Mouse (Mus musculus): Measurements from ENCODE around the gene Ppfibp1. TPM values are rescaled to one million over a fixed set of nuclear protein-coding genes. Genes with fewer than 3 reads are reported as not detected.

Ppfibp1 gene
- total RNA-seq, 1 experiment: 39.9 TPM

DNA sequence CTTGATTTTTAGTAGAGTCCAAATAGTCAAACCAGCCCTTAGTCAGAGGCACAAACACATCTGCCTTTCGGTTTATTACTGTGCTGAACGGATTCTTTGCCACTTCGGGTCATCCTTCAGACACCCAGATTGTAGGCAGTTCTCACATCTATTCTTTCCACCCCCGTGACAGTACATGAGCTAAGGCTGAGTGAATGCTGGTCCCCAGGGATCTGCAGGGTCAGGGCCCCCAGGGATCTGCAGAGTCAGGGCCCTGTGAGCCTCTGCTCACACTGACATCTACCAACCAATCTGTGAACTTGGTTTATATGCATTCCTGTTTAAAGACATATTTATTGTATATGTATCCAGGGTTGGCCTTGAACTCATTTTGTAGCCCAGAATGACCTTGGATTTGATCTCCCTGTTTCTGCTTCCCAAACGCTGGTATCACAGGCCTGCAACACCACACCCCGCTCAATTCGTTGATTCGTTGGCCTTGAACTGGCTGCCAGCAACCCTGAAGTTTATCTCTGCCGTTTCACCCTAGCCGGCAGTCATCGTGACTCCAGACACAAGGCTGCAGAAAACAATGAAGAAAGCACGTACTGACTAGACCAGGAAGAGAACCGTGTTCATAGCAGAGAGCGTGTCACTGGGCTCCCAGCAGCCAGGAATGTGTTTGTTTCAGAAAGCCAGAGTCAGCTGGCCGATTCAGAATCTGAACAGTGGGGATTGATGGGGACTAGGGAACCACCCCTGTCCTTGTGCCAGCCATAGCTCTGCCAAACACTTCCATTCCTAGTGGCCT, 42.1 kb upstream of the Ppfibp1 start:
- in situ Hi-C loops (cut with MboI; ENCODE audit: low sequenced_read_pairs in 2 of 2, unreplicated experiment in 2 of 2): no loop called here
- no peak overlapping the region for H3K4me3 ChIP-seq (ENCODE audit: insufficient read depth in 1 of 2, low read depth in 1 of 2, low read length in 2 of 2, poor library complexity in 1 of 2, severe bottlenecking in 1 of 2)
- no peak overlapping the region for H3K27ac ChIP-seq (ENCODE audit: insufficient read depth, low read depth, low read length, poor library complexity, severe bottlenecking)
- H3K36me3 ChIP-seq (ENCODE audit: control insufficient read depth, insufficient read depth, low read length, poor library complexity, severe bottlenecking): no peaks in the 10 kb centered on the region
- TF ChIP-seq ZNF384 (IDR thresholded peaks at IDR 0.05; ENCODE audit: low read depth, low read length): no peak
- no peak for TF ChIP-seq ZC3H11A (IDR thresholded peaks at IDR 0.05; ENCODE audit: borderline replicate concordance, low read depth, low read length)
- no peak for TF ChIP-seq HCFC1 (IDR thresholded peaks at IDR 0.05; ENCODE audit: borderline replicate concordance, insufficient read depth, low read length)
- no peak for TF ChIP-seq MAFK (IDR thresholded peaks at IDR 0.05; ENCODE audit: insufficient read depth, low read depth, low read length)
- TF ChIP-seq CHD2 (IDR thresholded peaks at IDR 0.05; ENCODE audit: low read depth, low read length): no peak
- no peaks in the 10 kb centered on the region for H3K9me3 ChIP-seq (ENCODE audit: control insufficient read depth, insufficient read depth, low read depth, low read length)
- DNase-seq (ENCODE audit: low read depth, low spot score): no peak
- H3K4me1 ChIP-seq (ENCODE audit: control insufficient read depth in 2 of 2, insufficient read depth in 2 of 2, low read length in 2 of 2, poor library complexity in 1 of 2): peaks cover 0 to 6% of the 10 kb centered on the region in 2 experiments; a peak in 1 of 4 replicates
- no peak overlapping the region for H3K9ac ChIP-seq (ENCODE audit: insufficient read depth, low read depth, low read length, poor library complexity, severe bottlenecking)

DNA sequence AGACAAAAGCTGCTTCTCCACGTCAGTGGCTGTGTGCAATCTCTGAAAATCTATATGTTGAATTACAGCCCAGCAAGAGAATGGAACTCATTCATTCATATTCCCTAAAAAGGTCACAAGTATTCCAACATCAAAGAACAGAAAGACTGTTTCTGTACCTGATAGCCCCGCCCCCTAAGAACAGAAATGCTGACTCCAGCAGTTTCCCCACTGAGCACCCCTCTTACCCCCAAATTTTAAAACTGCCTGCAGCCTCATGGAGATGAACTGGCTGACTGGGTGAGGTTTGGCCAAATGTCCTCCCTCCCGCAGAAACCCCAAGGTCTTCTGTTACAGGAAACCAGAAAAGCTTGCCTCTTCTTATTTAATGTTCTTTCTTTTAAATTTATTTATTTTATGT, 40.9 kb upstream of the Ppfibp1 start:
- peaks cover 0 to 6% of the 10 kb centered on the region in 2 experiments; a peak in 1 of 4 replicates for H3K4me1 ChIP-seq (ENCODE audit: control insufficient read depth in 2 of 2, insufficient read depth in 2 of 2, low read length in 2 of 2, poor library complexity in 1 of 2)
- no peak overlapping the region for H3K27ac ChIP-seq (ENCODE audit: insufficient read depth, low read depth, low read length, poor library complexity, severe bottlenecking)
- H3K9ac ChIP-seq (ENCODE audit: insufficient read depth, low read depth, low read length, poor library complexity, severe bottlenecking): no peak overlapping the region
- no peak for DNase-seq (ENCODE audit: low read depth, low spot score)
- H3K9me3 ChIP-seq (ENCODE audit: control insufficient read depth, insufficient read depth, low read depth, low read length): no peaks in the 10 kb centered on the region
- in situ Hi-C loops (cut with MboI; ENCODE audit: low sequenced_read_pairs in 2 of 2, unreplicated experiment in 2 of 2): no loop called here
- no peak for TF ChIP-seq HCFC1 (IDR thresholded peaks at IDR 0.05; ENCODE audit: borderline replicate concordance, insufficient read depth, low read length)
- TF ChIP-seq CHD2 (IDR thresholded peaks at IDR 0.05; ENCODE audit: low read depth, low read length): no peak
- TF ChIP-seq ZC3H11A (IDR thresholded peaks at IDR 0.05; ENCODE audit: borderline replicate concordance, low read depth, low read length): no peak
- TF ChIP-seq MAFK (IDR thresholded peaks at IDR 0.05; ENCODE audit: insufficient read depth, low read depth, low read length): peak; percentile 80
- TF ChIP-seq ZNF384 (IDR thresholded peaks at IDR 0.05; ENCODE audit: low read depth, low read length): no peak
- no peak overlapping the region for H3K4me3 ChIP-seq (ENCODE audit: insufficient read depth in 1 of 2, low read depth in 1 of 2, low read length in 2 of 2, poor library complexity in 1 of 2, severe bottlenecking in 1 of 2)
- H3K36me3 ChIP-seq (ENCODE audit: control insufficient read depth, insufficient read depth, low read length, poor library complexity, severe bottlenecking): no peaks in the 10 kb centered on the region

DNA sequence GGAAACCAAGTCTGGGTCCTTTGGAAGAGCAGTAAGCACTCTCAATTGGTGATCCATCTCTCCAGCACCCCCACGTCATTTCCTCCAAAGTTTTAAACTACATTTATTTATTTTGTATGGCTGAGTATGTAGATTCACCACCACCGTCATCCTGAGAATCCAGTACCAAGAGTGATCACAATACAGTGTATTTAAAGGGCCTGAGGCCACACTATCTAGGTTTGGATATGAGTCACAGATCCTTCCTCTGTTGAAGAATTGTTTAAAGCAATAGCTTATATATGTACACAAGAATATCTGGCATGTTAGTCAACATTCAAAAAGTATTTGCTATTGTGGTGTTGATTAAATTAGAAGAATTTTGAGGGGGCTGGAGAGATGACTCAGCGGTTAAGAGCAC, 40.0 kb upstream of the Ppfibp1 start:
- in situ Hi-C loops (cut with MboI; ENCODE audit: low sequenced_read_pairs in 2 of 2, unreplicated experiment in 2 of 2): no loop called here
- peaks cover 0 to 6% of the 10 kb centered on the region in 2 experiments; a peak in 1 of 4 replicates for H3K4me1 ChIP-seq (ENCODE audit: control insufficient read depth in 2 of 2, insufficient read depth in 2 of 2, low read length in 2 of 2, poor library complexity in 1 of 2)

DNA sequence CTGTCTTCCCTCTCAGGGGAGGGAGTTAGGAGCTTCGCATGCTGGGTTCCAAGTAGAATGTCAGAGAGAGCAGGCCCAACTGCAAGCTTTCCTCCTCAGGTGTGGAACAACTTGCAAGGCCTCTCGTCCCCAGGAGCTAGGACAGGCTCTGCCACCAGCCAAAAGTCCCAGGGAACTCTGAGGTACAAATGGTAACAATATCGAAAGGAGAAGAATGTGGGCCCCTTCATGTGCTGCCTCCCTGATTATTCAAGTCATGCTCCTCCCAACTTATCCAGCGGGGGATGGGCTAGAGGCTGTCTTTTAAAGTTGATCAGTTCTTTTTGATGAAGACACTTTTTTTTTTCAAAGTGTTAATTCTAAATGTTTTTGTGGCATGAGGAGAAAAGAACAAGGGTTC, 38.2 kb upstream of the Ppfibp1 start, which contains the start of gene Smco2:
TSS of gene Smco2 (plus strand) at position 55 of the 400 bp plus-strand sequence.
- peaks cover 0 to 6% of the 10 kb centered on the region in 2 experiments; a peak in 1 of 4 replicates for H3K4me1 ChIP-seq (ENCODE audit: control insufficient read depth in 2 of 2, insufficient read depth in 2 of 2, low read length in 2 of 2, poor library complexity in 1 of 2)
- no peak within 1 kb of the TSS for H3K4me3 ChIP-seq (ENCODE audit: insufficient read depth in 1 of 2, low read depth in 1 of 2, low read length in 2 of 2, poor library complexity in 1 of 2, severe bottlenecking in 1 of 2)
- DNase-seq (ENCODE audit: low read depth, low spot score): no peak
- no peak for TF ChIP-seq CHD2 (IDR thresholded peaks at IDR 0.05; ENCODE audit: low read depth, low read length)
- TF ChIP-seq MAFK (IDR thresholded peaks at IDR 0.05; ENCODE audit: insufficient read depth, low read depth, low read length): no peak
- TF ChIP-seq ZNF384 (IDR thresholded peaks at IDR 0.05; ENCODE audit: low read depth, low read length): no peak
- no peak for TF ChIP-seq HCFC1 (IDR thresholded peaks at IDR 0.05; ENCODE audit: borderline replicate concordance, insufficient read depth, low read length)
- no peak for TF ChIP-seq ZC3H11A (IDR thresholded peaks at IDR 0.05; ENCODE audit: borderline replicate concordance, low read depth, low read length)
- no peak within 1 kb of the TSS for H3K27ac ChIP-seq (ENCODE audit: insufficient read depth, low read depth, low read length, poor library complexity, severe bottlenecking)
- no peaks in the 10 kb centered on the region for H3K9me3 ChIP-seq (ENCODE audit: control insufficient read depth, insufficient read depth, low read depth, low read length)
- no peak within 1 kb of the TSS for H3K9ac ChIP-seq (ENCODE audit: insufficient read depth, low read depth, low read length, poor library complexity, severe bottlenecking)
- in situ Hi-C loops (cut with MboI; ENCODE audit: low sequenced_read_pairs in 2 of 2, unreplicated experiment in 2 of 2): no loop called here
- H3K36me3 ChIP-seq (ENCODE audit: control insufficient read depth, insufficient read depth, low read length, poor library complexity, severe bottlenecking): no peaks in the 10 kb centered on the region

More for the DNA sequence above, 40.0 kb upstream of the Ppfibp1 start:
- TF ChIP-seq MAFK (IDR thresholded peaks at IDR 0.05; ENCODE audit: insufficient read depth, low read depth, low read length) (no peak), CHD2 (IDR thresholded peaks at IDR 0.05; ENCODE audit: low read depth, low read length) (no peak), HCFC1 (IDR thresholded peaks at IDR 0.05; ENCODE audit: borderline replicate concordance, insufficient read depth, low read length) (no peak), ZNF384 (IDR thresholded peaks at IDR 0.05; ENCODE audit: low read depth, low read length) (no peak)
- no peak overlapping the region for H3K9ac ChIP-seq (ENCODE audit: insufficient read depth, low read depth, low read length, poor library complexity, severe bottlenecking)
- no peaks in the 10 kb centered on the region for H3K9me3 ChIP-seq (ENCODE audit: control insufficient read depth, insufficient read depth, low read depth, low read length)
- H3K27ac ChIP-seq (ENCODE audit: insufficient read depth, low read depth, low read length, poor library complexity, severe bottlenecking): no peak overlapping the region
- no peak for DNase-seq (ENCODE audit: low read depth, low spot score)
- H3K4me3 ChIP-seq (ENCODE audit: insufficient read depth in 1 of 2, low read depth in 1 of 2, low read length in 2 of 2, poor library complexity in 1 of 2, severe bottlenecking in 1 of 2): no peak overlapping the region
- H3K36me3 ChIP-seq (ENCODE audit: control insufficient read depth, insufficient read depth, low read length, poor library complexity, severe bottlenecking): no peaks in the 10 kb centered on the region

All from ES-E14 (cell line).